Mouse (Mus musculus) layer of hippocampus, postnatal 25 days (tissue): Measurements from ENCODE around the gene Mllt11. TPM values are rescaled to one million over a fixed set of nuclear protein-coding genes. Genes with fewer than 3 reads are reported as not detected.

ENCODE experiments used
- DNase-seq, 2 experiments: peaks; one replicate each; pipeline ENCODE4 v3.0.0; 2022; ENCODE audit warnings: mixed read lengths in 2 of 2, low spot score in 1 of 2; ENCODE audit errors: extremely low spot score in 1 of 2
- total RNA-seq, 2 experiments: library from RNA; stranded (reverse); gene quantifications; 2 replicates each; pipeline ENCODE4 v1.2.3; 2021

The Mllt11 gene
- total RNA-seq, 2 experiments from 2014 or later: 350 to 366 TPM

GRCm38 (mm10) chr3:95176500-95176899, 55.5 kb downstream of the Mllt11 start:
- no peak for DNase-seq

- peak; percentile 61 to 85 for DNase-seq
Observed at GRCm38 (mm10) chr3:95174011-95174592, 57.9 kb downstream of the Mllt11 start.

GRCm38 (mm10) chr3:95173256-95173949, 58.6 kb downstream of the Mllt11 start:
- no peak for DNase-seq

GRCm38 (mm10) chr3:95172526-95173255, 59.3 kb downstream of the Mllt11 start:
- DNase-seq: no peak

- no peak for DNase-seq
Observed at GRCm38 (mm10) chr3:95171105-95171504, 60.9 kb downstream of the Mllt11 start.

GRCm38 (mm10) chr3:95169996-95170395, 62.0 kb downstream of the Mllt11 start:
- DNase-seq: no peak

Other genes with a start within 250 kb of the Mllt11 start
- 10 to 100 TPM; 23.4 to 30.0 TPM for gene Zfp687, start 216.7 kb downstream of the Mllt11 start, total RNA-seq
- gene Psmd4, start 189.6 kb downstream of the Mllt11 start, total RNA-seq: 100 to 1,000 TPM; 156 to 163 TPM
- gene Pip5k1a, start 125.2 kb downstream of the Mllt11 start, total RNA-seq: 10 to 100 TPM; 57.6 to 58.0 TPM
- gene Vps72, start 121.1 kb downstream of the Mllt11 start, total RNA-seq: 10 to 100 TPM; 46.2 to 50.3 TPM
- under 1 TPM; 0.76 to 0.94 TPM for gene Tmod4, start 107.7 kb downstream of the Mllt11 start, total RNA-seq
- gene Scnm1, start 98.2 kb downstream of the Mllt11 start, total RNA-seq: 10 to 100 TPM; 43.1 to 48.2 TPM
- 10 to 100 TPM; 16.5 to 18.4 TPM for gene Lysmd1, start 98.1 kb downstream of the Mllt11 start, total RNA-seq
- 1 to 10 TPM; 2.1 to 3.1 TPM for gene Tnfaip8l2, start 89.8 kb downstream of the Mllt11 start, total RNA-seq
- 10 to 100 TPM; 35.1 to 41.9 TPM for gene Sema6c, start 71.7 kb downstream of the Mllt11 start, total RNA-seq
- 10 to 100 TPM; 10.9 to 15.1 TPM for gene Gabpb2, start 14.3 kb downstream of the Mllt11 start, total RNA-seq
- gene Cdc42se1, start 3.4 kb downstream of the Mllt11 start, total RNA-seq: 10 to 100 TPM; 73.5 to 83.9 TPM
- under 1 TPM in 1 of 2 experiments, not detected in 1; 0.12 TPM for gene Gm128, start 9.4 kb upstream of the Mllt11 start, total RNA-seq
- gene Bnipl, start 19.0 kb upstream of the Mllt11 start, total RNA-seq: under 1 TPM; 0.22 to 0.52 TPM
- gene Mindy1, start 49.2 kb upstream of the Mllt11 start, total RNA-seq: 10 to 100 TPM; 21.5 to 24.2 TPM
- 10 to 100 TPM; 20.6 to 22.6 TPM for gene Prune1, start 49.9 kb upstream of the Mllt11 start, total RNA-seq
- 1 to 10 TPM in 1 of 2 experiments, under 1 TPM in 1; 0.47 to 1.2 TPM for gene Anxa9, start 75.0 kb upstream of the Mllt11 start, total RNA-seq
- 10 to 100 TPM; 71.2 to 73.9 TPM for gene Cers2, start 82.6 kb upstream of the Mllt11 start, total RNA-seq
- gene Setdb1, start 125.0 kb upstream of the Mllt11 start, total RNA-seq: 10 to 100 TPM; 34.3 to 39.4 TPM
- gene 4930558C23Rik, start 170.7 kb upstream of the Mllt11 start, total RNA-seq: not detected
- 10 to 100 TPM; 28.5 to 40.4 TPM for gene Arnt, start 202.2 kb upstream of the Mllt11 start, total RNA-seq